Mouse (Mus musculus) liver, embryonic 14.5 days (tissue): Measurements from ENCODE around the gene Bak1. TPM values are rescaled to one million over a fixed set of nuclear protein-coding genes. Genes with fewer than 3 reads are reported as not detected.
"Not testable (repeated sequence)": the region's sequence is repeated elsewhere in the genome, so short reads cannot be mapped to it uniquely, and the experiment has no call there.

Source experiments
- ATAC-seq: fragments of 200-750 bp; cut with Nextera tagmentation; 2 replicates; pipeline ENCODE4 v1.8.0; 2017; ENCODE audit warnings: moderate number of reproducible peaks, mild to moderate bottlenecking, moderate library complexity; ENCODE audit not compliant: insufficient read depth
- DNase-seq, 3 experiments: peaks; one replicate each; pipeline ENCODE4 v3.0.0-alpha.2; 2012 to 2013; ENCODE audit warnings: low read depth in 3 of 3, low spot score in 3 of 3
- H3K27ac ChIP-seq: fragments of 300-500 bp; sonication (generic); 2 replicates; pipeline ENCODE4 v1.5.1; 2014; ENCODE audit warnings: moderate library complexity, mild to moderate bottlenecking, control low read depth, inconsistent platforms
- H3K27me3 ChIP-seq: fragments of 300-500 bp; sonication (generic); 2 replicates; pipeline ENCODE4 v1.6.1; 2014; ENCODE audit warnings: mild to moderate bottlenecking, low read length, moderate library complexity; ENCODE audit not compliant: control insufficient read depth, insufficient read depth
- H3K36me3 ChIP-seq: fragments of 300-500 bp; sonication (generic); replicated peaks from 2 replicates; pipeline ENCODE4 v1.6.1; 2014; ENCODE audit warnings: low read depth; ENCODE audit not compliant: control insufficient read depth, insufficient read depth
- H3K4me1 ChIP-seq, 2 experiments: fragments of 200-500 bp in 1 of 2; fragments of 300-500 bp in 1 of 2; sonication (generic) in 1 of 2; replicated peaks; 2 replicates each; pipeline ENCODE4 v1.6.1; 2012 to 2014; ENCODE audit warnings: antibody characterized with exemption in 1 of 2, inconsistent platforms in 1 of 2, low read length in 1 of 2; ENCODE audit not compliant: control insufficient read depth in 2 of 2, insufficient read depth in 2 of 2
- H3K4me2 ChIP-seq: fragments of 300-500 bp; sonication (generic); 2 replicates; pipeline ENCODE4 v1.6.1; 2014; ENCODE audit warnings: low read depth, mild to moderate bottlenecking, control low read depth, moderate library complexity
- H3K4me3 ChIP-seq, 2 experiments: fragments of 200-500 bp in 1 of 2; fragments of 300-500 bp in 1 of 2; sonication (generic) in 1 of 2; 2 replicates each; pipeline ENCODE4 v1.5.1; 2012 to 2014; ENCODE audit warnings: low read depth in 2 of 2, low read length in 2 of 2, mild to moderate bottlenecking in 2 of 2, control low read depth in 1 of 2, inconsistent platforms in 1 of 2, moderate library complexity in 1 of 2; ENCODE audit not compliant: insufficient read depth in 1 of 2
- H3K9ac ChIP-seq: fragments of 300-500 bp; sonication (generic); replicated peaks from 2 replicates; pipeline ENCODE4 v1.6.1; 2014; ENCODE audit warnings: mild to moderate bottlenecking, control low read depth, moderate library complexity
- H3K9me3 ChIP-seq: fragments of 300-500 bp; sonication (generic); 2 replicates; pipeline ENCODE4 v1.6.1; 2016; ENCODE audit warnings: low read length, mixed read lengths; ENCODE audit not compliant: control insufficient read depth
- CTCF ChIP-seq: IDR thresholded peaks from 2 replicates; pipeline ENCODE4 v1.5.1; 2016; ENCODE audit warnings: antibody characterized with exemption, low read depth, control low read depth
- EP300 ChIP-seq: IDR thresholded peaks from 2 replicates; pipeline ENCODE4 v1.6.1; 2016; ENCODE audit warnings: antibody characterized with exemption, low read depth
- WGBS: fragments of 180-500 bp; shearing (Covaris S2); extraction: QIAGEN DNeasy Blood & Tissue Kit; methylation state at CpG from one replicate; pipeline ENCODE4 v1.1.7; 2014; ENCODE audit not compliant: insufficient replicate concordance; 5-methylcytosine and 5-hydroxymethylcytosine counted together
- polyA plus RNA-seq, 2 experiments: library from polyadenylated mRNA; depleted of rRNA in 1 of 2; stranded (reverse) in 1 of 2; unstranded in 1 of 2; fragments of >200 nt; fragmentation: Nextera tagmentation in 1 of 2; extraction: Ambion mirVana in 1 of 2; gene quantifications; 2 replicates each; pipeline versions ENCODE4 v1.2.1 to v1.2.3; 2012 to 2014

The Bak1 gene
- polyA plus RNA-seq, 2 experiments, result 5.8 to 16.1 TPM

DNA sequence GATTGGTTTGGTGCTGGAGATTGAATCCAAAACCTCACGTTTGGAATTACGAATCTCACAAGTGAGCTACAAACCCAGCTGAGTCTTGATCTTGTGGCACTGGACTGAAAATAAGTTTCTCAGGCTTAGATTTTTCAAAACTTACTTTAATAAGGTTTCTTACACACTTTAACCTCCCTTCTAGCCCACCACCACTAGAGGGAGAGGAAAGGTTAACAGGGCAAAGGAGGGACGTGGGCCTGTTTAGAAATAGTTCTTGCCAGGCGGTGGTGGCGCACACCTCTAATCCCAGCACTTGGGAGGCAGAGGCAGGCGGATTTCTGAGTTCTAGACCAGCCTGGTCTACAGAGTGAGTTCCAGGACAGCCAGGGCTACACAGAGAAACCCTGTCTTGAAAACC lies 51.5 kb downstream of the Bak1 start:
- not testable (repeated sequence) for H3K4me2 ChIP-seq, ATAC-seq, H3K9me3 ChIP-seq, H3K27me3 ChIP-seq, H3K4me3 ChIP-seq, H3K27ac ChIP-seq, DNase-seq, H3K9ac ChIP-seq, H3K4me1 ChIP-seq
- 76% methylated on average over 6 of the region's 6 CpGs for WGBS
- H3K36me3 ChIP-seq, result peaks cover 13% of the 10 kb centered on the region
- peak; percentile 17; the same call in 1 of the 2 replicates for TF ChIP-seq CTCF

DNA sequence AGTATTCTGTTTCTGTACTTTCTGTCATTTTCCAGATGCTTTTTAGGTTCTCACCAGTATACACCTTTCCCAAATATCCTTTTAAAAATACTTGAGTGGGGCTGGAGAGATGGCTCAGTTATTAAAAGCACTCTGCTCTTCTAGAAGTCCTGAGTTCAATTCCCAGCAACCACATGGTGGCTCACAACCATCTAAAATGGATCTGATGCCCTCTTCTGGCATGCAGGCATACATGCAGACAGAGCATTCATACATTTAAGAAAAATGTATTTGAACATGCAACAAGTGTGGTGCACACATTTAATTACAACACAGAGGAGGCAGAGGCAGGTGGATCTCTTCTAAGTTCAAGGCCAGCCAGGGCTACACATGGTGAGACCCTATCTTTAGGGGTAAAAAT lies 53.4 kb downstream of the Bak1 start:
- no peak overlapping the region for H3K4me3 ChIP-seq
- H3K4me2 ChIP-seq, result no peak overlapping the region
- DNase-seq (no peak), ATAC-seq (no peak)
- no peaks in the 10 kb centered on the region for H3K9me3 ChIP-seq
- H3K27me3 ChIP-seq, result no peaks in the 10 kb centered on the region
- no peak overlapping the region for H3K9ac ChIP-seq
- H3K27ac ChIP-seq, result no peak overlapping the region
- peak; percentile 54 for TF ChIP-seq CTCF
- TF ChIP-seq EP300, result no peak
- peaks cover 13% of the 10 kb centered on the region for H3K36me3 ChIP-seq
- peaks cover 7 to 8% of the 10 kb centered on the region in 2 experiments for H3K4me1 ChIP-seq

DNA sequence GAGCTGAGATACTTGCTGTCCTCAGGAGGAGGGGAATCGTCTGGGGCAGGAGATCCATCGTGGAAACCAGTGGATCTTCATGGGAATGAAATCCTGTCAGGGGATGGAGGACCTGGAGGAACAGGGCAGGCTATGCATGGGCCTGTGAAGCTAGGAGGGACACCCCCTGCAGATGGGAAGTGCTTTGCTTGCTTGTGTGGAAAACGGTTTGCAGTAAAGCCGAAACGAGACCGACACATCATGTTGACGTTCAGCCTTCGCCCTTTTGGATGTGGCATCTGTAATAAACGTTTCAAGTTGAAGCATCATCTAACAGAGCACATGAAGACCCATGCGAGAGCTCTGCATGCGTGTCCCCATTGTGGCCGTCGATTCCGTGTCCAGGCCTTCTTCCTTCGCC lies 54.3 kb downstream of the Bak1 start:
- peaks cover 7 to 8% of the 10 kb centered on the region in 2 experiments for H3K4me1 ChIP-seq
- no peak overlapping the region for H3K27ac ChIP-seq
- H3K9ac ChIP-seq, result no peak overlapping the region
- no peaks in the 10 kb centered on the region for H3K27me3 ChIP-seq
- H3K36me3 ChIP-seq, result peaks cover 13% of the 10 kb centered on the region
- H3K4me3 ChIP-seq, result no peak overlapping the region
- ATAC-seq (no peak), DNase-seq (no peak)
- no peak for TF ChIP-seq EP300
- TF ChIP-seq CTCF, result no peak
- H3K9me3 ChIP-seq, result no peaks in the 10 kb centered on the region
- 82% methylated on average over 15 of the region's 15 CpGs for WGBS
- peak overlapping the region; percentile 84 for H3K4me2 ChIP-seq

DNA sequence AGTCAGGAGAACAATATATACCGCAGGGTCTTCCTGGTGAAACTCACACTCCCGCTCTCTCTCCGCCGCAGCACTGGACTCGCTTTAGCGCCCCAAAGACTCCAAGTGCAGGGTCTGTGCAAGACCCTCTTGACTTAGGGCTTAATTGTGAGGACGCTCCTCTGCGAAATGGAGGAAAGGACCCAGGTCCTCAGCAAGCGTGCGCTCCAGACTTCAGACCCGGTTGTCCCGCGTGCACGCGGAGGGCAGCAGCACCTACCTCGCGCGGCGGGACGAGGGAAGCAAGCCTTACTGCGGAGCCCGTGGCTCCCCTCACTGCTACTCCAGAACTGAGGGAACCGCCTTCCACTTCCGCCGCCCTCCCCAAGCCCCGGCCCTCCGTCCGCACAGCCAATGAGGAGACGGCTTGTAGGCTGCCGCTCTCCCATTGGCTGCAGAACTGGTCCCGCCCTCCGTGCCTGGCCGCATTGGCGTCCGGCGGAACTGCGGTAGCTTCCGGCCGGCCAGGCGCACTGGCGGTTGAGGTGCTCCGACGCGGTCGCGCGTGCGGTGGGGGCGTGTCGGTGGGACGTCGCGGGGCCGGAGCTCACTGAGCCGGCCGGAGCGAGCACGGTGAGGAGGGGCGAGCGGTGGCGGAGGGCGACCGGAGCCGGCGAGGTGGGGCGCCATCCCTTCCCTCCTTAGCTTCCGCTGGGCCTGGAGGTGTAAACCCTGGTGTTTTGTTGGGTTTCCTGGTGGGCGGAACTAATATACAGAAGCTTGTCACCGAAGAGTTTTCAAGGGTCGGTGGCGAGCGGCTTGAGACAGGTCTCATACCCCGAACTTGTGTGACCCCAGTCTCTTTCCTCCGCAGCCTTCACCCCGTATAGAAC lies 55.9 kb downstream of the Bak1 start, which contains the start of gene Zbtb9:
Gene Zbtb9 (plus strand): TSS at position 465 of the 872 bp plus-strand sequence.
- peaks cover 7 to 8% of the 10 kb centered on the region in 2 experiments for H3K4me1 ChIP-seq
- peak; percentile 100 for ATAC-seq
- WGBS, result under 1% methylated on average over 75 of the region's 75 CpGs

DNA sequence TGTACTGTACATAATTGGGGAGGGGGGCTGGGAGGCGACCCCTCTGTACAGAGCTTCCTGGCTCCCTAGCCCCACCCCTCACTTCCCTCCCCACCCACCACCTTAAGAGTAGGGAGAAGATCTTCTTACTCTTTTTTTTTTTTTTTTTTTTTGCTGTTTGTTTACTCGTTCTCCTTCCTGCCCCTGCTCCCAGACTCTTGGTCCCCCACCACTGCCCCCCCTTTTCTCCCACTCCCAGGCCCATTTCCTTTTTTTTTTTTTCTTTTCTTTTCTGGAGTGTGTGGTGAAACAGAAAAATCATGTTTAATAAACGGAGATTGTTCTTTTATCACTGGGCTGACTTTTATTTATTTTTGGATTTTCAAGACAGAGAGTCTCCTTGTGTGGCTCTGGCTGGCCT lies 56.7 kb downstream of the Bak1 start:
- 2% methylated on average over 3 of the region's 3 CpGs for WGBS
- peaks cover 10% of the 10 kb centered on the region for H3K36me3 ChIP-seq

More for the DNA sequence above, 55.9 kb downstream of the Bak1 start, which contains the start of gene Zbtb9:
- TF ChIP-seq EP300, result no peak
- H3K27ac ChIP-seq, result peak within 1 kb of the TSS; percentile 46
- no peaks in the 10 kb centered on the region for H3K27me3 ChIP-seq
- peak within 1 kb of the TSS; percentile 83 to 84 for H3K4me3 ChIP-seq
- peak within 1 kb of the TSS; percentile 76 for H3K9ac ChIP-seq
- peak within 1 kb of the TSS; percentile 84 for H3K4me2 ChIP-seq
- peaks cover 10% of the 10 kb centered on the region for H3K36me3 ChIP-seq
- H3K9me3 ChIP-seq, result no peaks in the 10 kb centered on the region
- peak; percentile 92 for DNase-seq

More for the DNA sequence above, 56.7 kb downstream of the Bak1 start:
- Histone ChIP-seq H3K27ac (peak overlapping the region; percentile 46), H3K4me1 (peaks cover 7 to 8% of the 10 kb centered on the region in 2 experiments), H3K27me3 (no peaks in the 10 kb centered on the region), H3K9me3 (no peaks in the 10 kb centered on the region), H3K4me2 (peak overlapping the region; percentile 83), H3K4me3 (peak overlapping the region; percentile 83 to 84), H3K9ac (peak overlapping the region; percentile 76)
- ATAC-seq (no peak), DNase-seq (no peak)
- TF ChIP-seq CTCF (no peak), EP300 (no peak)
